Mouse (Mus musculus) right cerebral cortex, postnatal 25 days (tissue): ENCODE measurements around the gene Rnf150.

Experiments
- DNase-seq: peaks from one replicate; pipeline ENCODE4 v3.0.0; 2022

Rnf150 gene

GRCm38 (mm10) chr8:82943223-82944006 lies 80.3 kb downstream of the Rnf150 start:
- DNase-seq: no peak

DNA sequence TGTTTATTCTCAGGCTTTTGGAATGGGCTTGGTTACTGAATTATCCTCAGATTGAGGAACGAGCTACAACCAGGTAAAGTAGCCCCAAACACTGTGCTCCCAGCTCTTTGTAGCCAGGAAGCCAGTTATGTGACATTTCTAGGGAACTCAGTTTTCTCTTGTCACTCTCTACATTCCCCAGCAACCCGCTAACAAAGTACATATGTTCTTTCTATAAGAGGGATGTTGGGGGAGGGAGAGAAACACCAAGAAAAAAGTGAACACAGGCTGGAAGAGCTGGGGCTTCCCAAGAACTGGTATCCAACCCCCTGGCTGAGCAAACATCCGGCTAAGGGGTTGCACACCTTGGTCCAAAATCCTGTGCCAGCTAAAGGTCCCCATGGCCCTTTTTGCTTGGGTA lies 82.7 kb downstream of the Rnf150 start:
- DNase-seq: no peak

- DNase-seq: no peak
Observed at GRCm38 (mm10) chr8:82946658-82947057, 83.5 kb downstream of the Rnf150 start.

DNA sequence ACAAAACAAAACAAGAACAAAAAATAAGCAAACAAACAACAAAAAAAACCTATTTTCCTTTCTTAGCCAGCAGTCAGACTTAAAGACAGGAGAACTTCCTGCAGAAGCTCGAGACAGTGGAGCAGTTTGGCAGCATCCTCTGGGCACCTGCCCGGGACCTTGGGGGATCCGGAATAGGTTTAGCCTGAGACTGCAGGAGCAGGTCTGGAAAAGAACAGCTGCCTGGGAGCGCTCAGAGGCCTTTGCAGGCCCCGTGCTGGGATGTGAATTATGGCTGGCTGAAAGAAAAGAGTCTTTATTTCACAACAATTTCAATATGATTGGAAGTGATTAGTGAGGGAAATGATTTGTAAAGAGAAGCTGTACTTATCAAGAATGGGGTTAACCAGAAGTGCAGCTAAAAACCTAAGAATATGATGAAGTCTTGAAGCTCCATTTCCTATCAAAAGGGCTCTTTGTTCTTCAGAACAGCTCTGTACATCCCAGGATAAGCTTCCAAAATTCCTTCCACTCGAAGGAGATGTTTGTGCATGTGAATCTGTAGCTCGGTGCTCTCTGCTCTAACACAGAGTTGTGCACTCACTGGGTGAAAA lies 92.1 kb downstream of the Rnf150 start:
- no peak for DNase-seq

DNA sequence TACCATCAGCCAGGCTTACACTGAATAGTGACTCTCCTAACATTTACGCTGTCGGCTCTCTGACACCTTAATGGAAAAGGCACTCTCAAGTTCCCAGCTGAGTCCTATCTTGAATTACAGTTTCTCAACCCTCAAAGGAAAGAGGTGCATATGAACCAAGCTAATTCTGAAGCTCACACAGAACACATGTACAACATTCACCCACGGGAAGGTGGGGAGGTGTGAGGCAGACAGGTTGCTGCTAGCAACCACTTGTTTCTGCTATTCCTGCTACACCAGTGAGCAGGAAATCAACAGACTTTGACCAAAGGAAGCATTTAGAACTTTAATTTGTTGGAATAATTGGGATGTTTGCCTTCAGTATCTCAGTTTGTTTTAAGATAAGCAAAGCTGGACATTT lies 96.3 kb downstream of the Rnf150 start:
- DNase-seq: no peak

GRCm38 (mm10) chr8:82959980-82960610 lies 96.9 kb downstream of the Rnf150 start:
- no peak for DNase-seq

DNA sequence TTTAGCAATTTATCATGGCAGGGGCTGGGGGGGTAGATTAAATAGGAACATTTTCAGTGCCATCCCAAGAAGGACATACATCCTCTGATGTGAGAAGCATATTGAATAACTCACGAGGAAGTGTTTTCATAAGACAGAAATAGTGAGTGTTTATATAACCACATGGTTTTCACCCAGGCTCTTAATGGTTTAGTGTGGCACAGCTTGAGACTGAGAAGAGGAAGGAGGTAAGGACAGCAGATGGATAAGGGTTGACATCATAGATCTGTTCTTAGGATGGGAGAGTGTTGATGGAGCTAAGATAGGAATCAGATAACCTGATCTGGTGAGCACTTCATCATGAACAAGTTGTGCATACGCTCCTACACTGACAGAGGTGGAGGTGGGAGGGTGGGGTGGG lies 101.4 kb downstream of the Rnf150 start:
- no peak for DNase-seq

DNA sequence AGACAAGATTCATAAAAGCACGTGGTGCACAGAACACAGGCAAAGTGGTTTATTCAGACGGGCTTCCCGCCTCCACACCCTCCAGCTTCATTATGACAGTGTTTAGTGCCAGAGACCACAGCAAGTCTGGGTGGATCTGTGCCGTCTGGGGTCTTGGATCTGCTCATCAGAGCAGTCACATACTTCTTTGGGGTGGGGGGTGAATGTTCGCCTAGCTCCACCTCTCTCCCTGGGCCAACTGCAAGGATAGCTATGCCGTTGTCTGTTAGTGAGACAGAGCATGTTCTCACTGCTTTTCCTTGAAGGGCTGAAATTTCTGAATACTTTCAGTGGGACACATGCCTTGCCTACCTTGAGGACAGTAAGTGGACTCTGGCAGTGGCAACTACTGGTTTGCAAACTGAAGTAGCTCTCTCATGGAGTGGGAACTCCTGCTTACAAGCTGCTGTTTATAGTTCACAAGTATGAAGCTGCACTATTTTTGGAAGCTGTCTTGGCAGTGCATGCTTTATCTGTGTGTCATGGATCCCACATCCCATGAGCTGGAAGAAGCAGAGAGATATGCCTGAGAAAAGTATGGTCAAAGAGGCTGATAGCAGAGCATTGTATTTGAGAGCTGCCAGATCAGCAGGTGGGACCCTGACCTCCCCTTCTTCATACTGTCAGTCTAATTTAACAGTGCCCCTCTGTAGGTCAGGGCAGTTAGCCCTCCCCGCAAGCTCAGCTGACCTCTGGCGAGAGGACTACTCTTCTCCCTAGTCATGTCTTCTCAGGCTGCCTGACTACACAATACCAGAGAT lies 104.9 kb downstream of the Rnf150 start:
- no peak for DNase-seq

DNA sequence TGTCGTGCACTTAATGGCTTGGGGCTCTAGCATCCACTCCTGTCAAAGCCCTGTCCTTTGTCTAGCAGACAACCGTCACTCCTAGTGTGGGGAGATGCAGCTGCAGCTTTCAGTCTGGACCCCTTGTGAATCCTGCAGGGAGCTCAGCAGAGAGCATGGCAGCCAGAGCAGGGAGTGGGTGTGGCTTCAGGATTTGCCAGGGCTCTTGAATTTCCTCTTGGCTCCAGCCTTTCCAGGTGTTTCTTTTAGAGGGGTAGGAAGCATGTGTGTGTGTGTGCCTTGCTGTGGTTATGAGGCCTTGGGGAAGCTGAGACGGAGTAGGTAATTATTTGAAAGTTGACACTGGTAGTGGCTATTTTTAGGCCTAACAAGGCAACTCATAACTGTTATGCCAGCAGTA lies 106.8 kb downstream of the Rnf150 start:
- DNase-seq: no peak

DNA sequence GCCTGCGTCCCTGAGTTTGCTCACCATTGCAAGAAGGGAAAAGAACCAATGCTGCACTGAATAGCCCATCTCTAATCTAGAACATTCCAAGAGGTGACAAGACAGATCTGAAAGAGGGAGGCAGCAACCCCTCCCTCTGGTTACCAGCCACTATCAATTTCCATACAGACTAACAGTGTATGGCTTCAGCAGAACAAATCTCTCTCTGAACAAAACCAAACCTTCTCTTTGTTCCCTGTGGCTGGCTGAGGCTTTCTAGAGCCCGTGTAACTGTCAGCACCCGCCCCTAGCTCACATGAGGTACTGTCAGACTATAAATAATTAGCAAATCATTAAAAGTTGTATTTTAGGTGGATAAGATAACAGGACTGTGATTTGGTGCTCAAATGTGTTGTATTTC lies 109.7 kb downstream of the Rnf150 start:
- DNase-seq: no peak

DNA sequence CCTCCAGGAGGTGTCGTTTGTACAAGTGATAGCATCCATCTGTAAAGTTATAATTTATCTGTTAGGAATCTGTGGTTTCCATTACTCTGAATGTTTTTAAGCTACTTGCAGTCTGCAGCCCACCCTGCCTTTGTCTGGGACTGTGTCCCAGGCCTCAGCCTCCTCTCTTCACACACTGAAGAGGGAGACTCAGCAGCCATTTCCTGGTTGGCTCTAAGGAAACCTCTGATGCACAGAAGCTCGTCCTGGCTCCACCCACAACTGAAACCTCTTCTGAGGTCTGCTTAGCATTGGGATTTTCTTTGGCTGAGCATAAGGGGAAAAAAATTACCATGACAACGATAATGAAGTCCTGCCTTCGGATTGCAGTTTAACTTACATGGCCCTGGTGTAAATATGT lies 110.2 kb downstream of the Rnf150 start:
- DNase-seq: no peak

- DNase-seq: no peak
Observed at GRCm38 (mm10) chr8:82981244-82981855, 118.2 kb downstream of the Rnf150 start.

DNA sequence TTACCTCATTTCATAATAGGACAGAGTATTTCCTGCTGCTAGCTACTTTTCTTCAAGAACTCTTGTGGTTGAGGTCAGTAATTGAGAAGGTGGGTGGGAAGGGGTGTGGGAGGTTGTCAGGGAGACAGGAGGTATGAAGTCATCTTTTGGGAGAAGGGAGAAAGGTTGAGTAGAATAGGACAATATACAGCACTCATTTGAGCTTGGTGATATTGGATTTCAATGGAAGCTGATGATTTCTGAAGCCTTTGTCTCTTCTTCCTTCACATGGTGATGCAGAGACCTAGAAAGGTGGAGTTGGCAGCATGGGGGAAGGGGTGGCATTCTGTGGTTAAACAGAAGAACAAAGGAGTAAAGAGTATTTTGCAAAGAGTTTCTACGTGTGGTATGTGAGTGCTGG lies 119.7 kb downstream of the Rnf150 start:
- DNase-seq: no peak

DNA sequence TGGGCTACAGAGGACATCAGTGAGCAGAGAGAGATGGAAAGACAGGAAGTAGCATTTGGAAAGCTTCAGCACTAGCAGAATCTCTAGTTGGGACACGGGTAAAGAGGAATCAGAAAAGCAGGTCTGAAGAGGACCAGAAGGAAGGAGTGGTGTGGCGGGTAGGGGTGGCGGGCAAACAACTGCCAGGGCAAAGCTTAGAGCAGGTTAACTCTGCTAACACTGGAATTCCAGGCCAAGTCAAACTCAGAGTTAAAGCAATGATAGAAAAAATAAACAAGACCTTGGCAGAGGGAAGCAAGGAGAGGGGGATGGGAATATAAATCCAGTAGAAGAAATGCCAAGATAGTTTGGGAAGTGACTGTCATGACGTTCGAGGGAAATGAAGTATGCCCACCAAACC lies 120.1 kb downstream of the Rnf150 start:
- DNase-seq: no peak

DNA sequence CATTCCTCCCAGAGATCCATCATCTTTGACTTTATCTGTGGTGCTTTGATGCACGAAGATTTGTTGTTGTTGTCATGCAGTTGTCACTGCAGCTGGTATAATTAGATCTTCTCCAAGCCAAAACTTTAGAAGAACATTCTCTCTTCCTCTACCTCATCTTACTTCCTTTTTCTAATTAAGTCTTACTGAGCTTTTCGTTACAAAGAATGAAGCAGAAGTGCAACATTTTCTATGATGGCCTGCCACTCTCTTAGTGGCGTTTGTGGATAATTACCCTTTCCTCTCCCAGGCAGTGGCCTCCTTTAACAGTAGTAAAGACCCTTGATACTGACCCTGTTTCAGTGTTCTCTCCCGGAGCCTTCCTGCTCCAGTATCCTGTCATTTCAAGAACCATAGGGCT lies 128.9 kb downstream of the Rnf150 start:
- no peak for DNase-seq

DNA sequence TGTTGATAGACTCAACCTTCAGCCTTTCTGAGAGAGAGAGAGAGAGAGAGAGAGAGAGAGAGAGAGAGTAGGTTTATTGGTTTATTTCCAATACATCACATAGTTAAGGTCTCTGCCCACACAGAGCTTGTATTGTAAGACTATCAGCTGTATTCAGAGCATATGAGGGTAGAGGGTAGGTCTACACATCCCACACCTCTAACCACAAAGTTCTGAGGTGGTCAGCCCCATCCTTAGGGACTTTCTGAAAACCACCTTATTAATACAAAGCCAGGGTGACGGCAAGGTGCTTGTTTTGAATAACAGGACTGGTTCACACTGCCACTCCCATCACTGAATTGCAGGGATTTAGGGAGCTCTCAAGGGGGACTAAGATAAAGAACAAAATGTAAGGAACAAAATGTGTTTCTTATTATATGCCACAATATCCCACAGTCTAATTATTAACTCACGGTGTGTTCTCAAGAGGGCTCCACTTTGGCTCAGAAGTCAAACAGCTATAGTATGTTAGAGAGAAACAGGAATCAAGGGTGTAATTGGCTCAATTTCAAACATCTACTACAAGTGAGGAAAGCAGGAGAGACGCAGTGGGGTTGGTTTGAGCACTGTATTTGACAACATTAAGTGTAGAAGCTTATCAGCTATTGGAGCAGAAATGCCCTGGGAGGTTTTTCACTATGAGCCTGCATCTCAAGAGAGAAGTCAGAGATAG lies 132.7 kb downstream of the Rnf150 start:
- DNase-seq: no peak

DNA sequence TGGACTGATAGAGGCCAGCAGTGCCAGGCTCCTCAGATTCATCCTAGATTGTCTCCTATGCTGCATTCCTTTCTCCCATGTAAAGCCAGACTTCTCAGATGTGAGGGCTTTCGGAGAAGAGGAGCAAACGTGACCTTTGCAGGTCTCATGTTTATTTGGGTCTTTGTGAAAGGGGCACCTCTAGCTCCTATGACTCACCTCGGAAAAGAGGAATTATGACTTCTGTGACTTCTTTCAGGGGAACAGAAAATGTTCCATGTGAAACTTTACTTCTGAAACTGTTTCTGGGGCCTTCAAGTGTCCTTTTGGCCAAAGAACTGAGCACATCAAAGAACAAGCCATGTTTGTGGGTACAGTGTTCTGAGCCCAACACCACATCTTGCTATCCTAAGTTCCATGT lies 133.7 kb downstream of the Rnf150 start:
- no peak for DNase-seq

DNA sequence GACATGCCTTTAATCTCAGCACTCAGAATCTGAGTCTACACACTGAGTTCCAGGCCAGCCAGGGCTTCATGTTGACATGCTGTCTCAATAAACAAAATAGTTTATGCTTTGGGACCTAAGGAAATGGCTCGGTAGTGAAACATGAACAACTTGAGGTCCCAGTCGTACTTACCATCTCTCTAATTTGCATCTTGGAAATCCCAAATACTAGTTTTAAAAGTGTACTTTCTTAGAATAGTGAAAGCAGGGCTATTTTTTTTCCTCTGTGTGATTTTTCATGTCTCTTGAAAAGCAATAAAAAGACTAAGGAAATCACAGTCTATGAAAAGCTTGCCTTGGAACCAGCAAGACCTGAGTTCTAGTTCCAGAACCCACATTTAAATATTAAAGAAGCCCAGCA lies 135.6 kb downstream of the Rnf150 start:
- DNase-seq: no peak

DNA sequence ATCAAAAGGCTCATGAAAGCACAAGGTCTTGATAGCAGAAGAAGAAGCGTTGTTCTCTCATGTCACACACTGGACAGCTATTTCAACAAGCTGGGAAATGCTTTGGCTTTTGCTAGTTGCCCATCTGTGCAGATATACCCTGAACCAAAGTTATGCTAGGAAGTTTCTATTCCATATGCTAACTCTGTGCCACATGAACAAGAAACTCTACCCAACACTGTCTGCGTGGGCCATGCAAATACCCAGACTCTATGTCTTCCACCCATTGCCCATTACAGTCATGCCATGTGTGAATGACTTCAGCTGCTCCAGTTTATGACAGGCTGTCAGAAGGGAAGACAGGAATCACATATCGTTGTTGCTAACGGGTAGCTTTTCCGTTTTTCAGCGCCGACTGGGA lies 140.0 kb downstream of the Rnf150 start:
- DNase-seq: no peak

GRCm38 (mm10) chr8:83009481-83009880 lies 146.3 kb downstream of the Rnf150 start:
- DNase-seq: no peak

- no peak for DNase-seq
Observed at GRCm38 (mm10) chr8:83011286-83011685, 148.1 kb downstream of the Rnf150 start.

- DNase-seq: no peak
Observed at GRCm38 (mm10) chr8:83011758-83012157, 148.6 kb downstream of the Rnf150 start.
